Mouse (Mus musculus) adrenal gland, postnatal 25 days (tissue): Measurements from ENCODE around the gene Hmx2. TPM values are rescaled to one million over a fixed set of nuclear protein-coding genes. Genes with fewer than 3 reads are reported as not detected.

Source experiments
- DNase-seq: peaks from one replicate; pipeline ENCODE4 v3.0.0; 2021; ENCODE audit warnings: mixed read lengths
- total RNA-seq: library from RNA; stranded (reverse); gene quantifications from 2 replicates; pipeline ENCODE4 v1.2.3, GENCODE M21; 2021

Gene Hmx2
- total RNA-seq, 1 experiment from 2014 or later = not detected

GRCm38 (mm10) chr7:131556541-131557271 lies 8.1 kb downstream of the Hmx2 start:
- DNase-seq = no peak

- no peak for DNase-seq
Observed at GRCm38 (mm10) chr7:131557751-131558150, 9.2 kb downstream of the Hmx2 start.

DNA sequence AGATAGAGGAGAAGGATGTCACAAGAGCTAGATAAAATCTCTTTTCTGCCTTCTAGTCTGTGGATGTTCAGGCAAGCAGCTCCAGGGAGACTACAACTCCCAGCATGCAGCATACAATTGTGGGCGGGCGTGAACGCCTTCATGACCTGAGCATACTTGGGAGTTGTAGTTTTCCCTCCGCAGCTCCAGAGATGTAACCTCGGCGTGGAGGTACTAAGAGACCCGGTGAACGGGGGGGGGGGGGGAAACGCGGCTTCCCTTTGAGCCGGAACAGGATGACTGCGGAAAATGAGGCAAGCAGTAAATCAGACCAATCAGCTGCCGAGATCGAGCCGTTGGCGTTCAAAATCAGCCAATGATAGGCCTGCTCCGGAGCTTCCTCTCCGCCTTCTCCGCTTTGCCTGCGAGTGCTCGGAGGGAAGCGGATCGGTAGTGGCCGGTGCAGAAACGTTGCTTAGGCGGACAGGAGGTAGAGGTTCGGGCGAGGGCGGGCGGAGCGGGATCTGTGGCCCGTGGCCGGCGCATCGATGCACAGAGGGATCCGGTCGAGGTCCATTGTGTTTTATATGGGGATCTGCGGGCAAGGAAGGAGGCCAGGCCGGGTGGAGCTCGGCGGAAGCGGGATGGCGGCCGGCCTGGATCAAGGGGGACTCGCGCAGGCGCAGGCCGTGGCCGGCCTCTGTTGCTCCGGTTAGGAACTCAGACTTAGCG lies 11.6 kb downstream of the Hmx2 start, which contains the start of gene Bub3:
Gene Bub3 (plus strand): TSS at position 237 of the 711 bp plus-strand sequence.
- DNase-seq = peak; percentile 82

GRCm38 (mm10) chr7:131560697-131561042 lies 12.1 kb downstream of the Hmx2 start:
- DNase-seq = no peak

DNA sequence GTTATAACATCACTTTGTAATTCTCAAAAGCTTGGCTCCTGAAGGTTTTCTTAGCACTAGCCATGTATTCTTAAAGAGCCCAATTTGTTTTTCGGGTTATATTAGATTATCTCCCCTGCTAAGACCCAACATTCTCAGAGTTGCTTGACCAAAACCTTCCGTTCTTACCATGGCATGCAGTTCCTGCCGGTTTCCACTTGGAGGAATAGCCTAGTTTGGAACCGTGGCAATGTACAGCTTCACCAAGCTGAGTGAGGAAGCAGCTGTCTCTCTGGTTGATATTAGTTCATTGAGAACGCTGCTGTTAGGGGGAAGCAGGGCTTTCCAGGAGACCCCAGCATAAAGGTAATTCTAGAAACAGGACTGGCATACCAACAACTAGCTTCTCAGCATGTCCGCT lies 26.7 kb downstream of the Hmx2 start:
- DNase-seq = no peak

DNA sequence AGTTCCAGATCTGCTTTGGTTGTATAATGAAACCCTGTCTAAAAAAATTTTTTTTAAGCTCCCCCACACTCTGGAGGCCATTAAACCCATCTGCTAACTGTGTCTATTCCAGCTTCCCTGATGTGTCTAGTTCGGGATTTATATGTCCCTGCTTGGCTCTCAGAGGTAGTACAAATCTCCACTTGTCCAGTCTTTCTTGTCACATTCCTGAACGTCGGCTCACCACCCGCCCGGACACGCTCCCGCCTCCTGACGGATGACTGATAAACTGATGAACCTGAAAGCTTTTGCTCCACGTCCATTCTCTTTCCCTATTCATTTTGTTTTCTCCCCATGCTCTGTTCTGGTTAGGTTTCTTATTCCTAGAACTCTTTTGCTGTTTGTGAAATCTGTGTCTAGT lies 33.6 kb downstream of the Hmx2 start:
- no peak for DNase-seq

GRCm38 (mm10) chr7:131585551-131585950 lies 37.0 kb downstream of the Hmx2 start:
- no peak for DNase-seq

GRCm38 (mm10) chr7:131597779-131598482 lies 49.4 kb downstream of the Hmx2 start:
- DNase-seq = no peak

- DNase-seq = peak; percentile 15
Observed at GRCm38 (mm10) chr7:131598483-131598824, 49.9 kb downstream of the Hmx2 start.

DNA sequence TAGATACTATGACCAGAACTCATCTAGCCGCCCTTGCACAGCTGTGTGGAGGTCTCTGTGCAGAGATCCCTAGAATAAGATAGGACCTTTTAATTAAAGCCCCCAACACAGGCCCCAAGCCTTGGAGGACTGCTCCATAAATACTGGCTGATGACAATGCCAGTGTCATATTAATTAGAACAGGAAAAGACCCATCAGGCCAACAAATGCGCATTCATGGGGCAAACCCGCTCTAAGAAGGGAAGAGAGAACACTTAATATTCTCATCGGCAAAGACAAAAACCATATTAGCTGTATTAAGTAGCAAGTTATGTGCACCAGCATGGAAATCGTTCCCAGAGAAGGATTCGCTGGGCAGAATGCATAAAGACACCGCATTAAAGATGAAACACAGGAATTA lies 53.5 kb downstream of the Hmx2 start:
- DNase-seq = no peak

DNA sequence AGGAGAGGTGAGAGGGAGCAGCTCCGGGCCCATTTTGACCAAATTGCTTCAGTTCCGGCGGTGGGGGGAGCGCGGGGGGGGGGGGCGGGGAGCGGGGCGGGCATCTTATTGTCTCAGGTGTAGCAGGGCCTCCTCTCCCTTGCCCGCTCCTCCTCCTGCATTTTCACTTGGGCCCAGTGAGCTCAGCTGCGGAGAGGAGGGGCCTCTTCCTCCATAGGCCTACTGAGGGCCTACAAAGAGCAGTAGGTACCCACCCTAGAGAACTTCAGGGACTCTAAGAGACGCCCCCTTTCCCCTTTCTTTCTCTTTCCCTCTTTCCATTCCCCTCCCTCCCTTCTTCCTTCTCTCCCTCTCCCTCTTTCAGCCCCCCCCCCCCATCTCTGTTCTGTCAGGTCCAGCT lies 54.6 kb downstream of the Hmx2 start:
- no peak for DNase-seq

DNA sequence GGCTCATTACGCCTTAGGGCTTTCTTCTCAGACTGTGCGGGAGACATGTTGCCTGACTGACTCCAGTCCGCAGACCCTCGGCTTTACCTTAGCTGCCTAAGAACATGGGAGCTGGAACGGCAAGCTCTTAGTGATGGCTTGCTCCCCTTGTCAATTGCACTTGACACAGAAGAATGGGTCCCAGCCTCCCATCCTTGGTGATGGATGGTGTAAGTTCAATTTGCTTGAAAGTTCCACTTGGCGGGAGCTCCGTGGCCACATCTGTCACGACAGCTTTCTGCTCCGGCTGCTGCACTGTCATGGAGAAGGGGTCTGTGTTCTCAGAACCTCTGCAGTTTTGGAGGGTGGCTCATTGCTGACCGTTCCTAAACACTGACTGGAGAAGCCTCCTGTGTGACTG lies 56.4 kb downstream of the Hmx2 start:
- DNase-seq = no peak

- no peak for DNase-seq
Observed at GRCm38 (mm10) chr7:131605481-131605880, 56.9 kb downstream of the Hmx2 start.

Other genes starting within 250 kb of the Hmx2 start
- not detected in 2 replicates for gene Cuzd1, start 226.5 kb upstream of the Hmx2 start, total RNA-seq
- not detected in 2 replicates for gene Fam24b, start 219.3 kb upstream of the Hmx2 start, total RNA-seq
- not detected in 2 replicates for gene Fam24a, start 214.9 kb upstream of the Hmx2 start, total RNA-seq
- gene 2310057M21Rik, start 186.0 kb upstream of the Hmx2 start, total RNA-seq = 10.3 and 14.3 TPM in 2 replicates
- 22.7 and 31.2 TPM in 2 replicates for gene Pstk, start 177.6 kb upstream of the Hmx2 start, total RNA-seq
- gene Ikzf5, start 138.3 kb upstream of the Hmx2 start, total RNA-seq = 21.3 and 36.7 TPM in 2 replicates
- 497 and 536 TPM in 2 replicates for gene Acadsb, start 138.2 kb upstream of the Hmx2 start, total RNA-seq
- gene Hmx3, start 5.9 kb upstream of the Hmx2 start, total RNA-seq = not detected in 2 replicates
- 79.0 and 81.7 TPM in 2 replicates for gene Bub3, start 11.4 kb downstream of the Hmx2 start, total RNA-seq